Comparison of ENCODE assay signal across 9 mouse cellular contexts in genomic region chr6:127362966-127363752, GRCm38 (mm10).
A peak's percentile ranks its signal among the peaks of the same experiment; 100 is the strongest.
DNase-seq lines count a peak whose midpoint lies in the region; ATAC-seq and TF ChIP-seq lines count a peak whose summit lies in the region.
"Had no signal": no experiment of that assay in that cellular context is flagged by ENCODE, and none has a peak within 500 bp of the region (broad histone marks: within the 10 kb centered on the region; RNA-seq: fewer than 3 reads in every experiment).

No protein-coding gene starts in this region.

- H3K9me3 ChIP-seq in limb, embryonic 14.5 days (ENCODE audit: control insufficient read depth, low read length): no peaks in the 10 kb centered on the region

- H3K4me3 ChIP-seq in cerebellum, adult 2 months (replicated peaks; ENCODE audit: insufficient read depth, low read depth, low read length): no peak overlapping the region
- H3K4me3 ChIP-seq in limb, embryonic 14.5 days (replicated peaks; ENCODE audit: low read length): no peak overlapping the region

- H3K9ac ChIP-seq in limb, embryonic 14.5 days (ENCODE audit: low read depth, low read length, severe bottlenecking): peak overlapping the region; percentile 25; the same call in 1 of the 2 replicates

- TF ChIP-seq CTCF in cerebellum, adult 2 months (IDR thresholded peaks at IDR 0.05; ENCODE audit: borderline replicate concordance, insufficient read depth, low read depth, low read length): no peak

- peak; percentile 90 to 95 for DNase-seq in cerebellum, postnatal 10 days
- DNase-seq in cerebellum, adult 2 months: no peak
- DNase-seq in right cerebral cortex, postnatal 4 days: peak; percentile 31
- DNase-seq in right cerebral cortex, postnatal 36 days (ENCODE audit: low spot score in 2 of 2): no peak
- DNase-seq in limb, embryonic 14.5 days (ENCODE audit: low spot score): no peak
- peak; percentile 55 for DNase-seq in yolk sac, embryonic 10.5 days (ENCODE audit: low spot score)
- no peak for DNase-seq in spleen, postnatal 14 days (ENCODE audit: low spot score in 2 of 2)
- no peak for DNase-seq in adrenal gland, adult 2 months
- DNase-seq: cerebellum, adult 9-11 months had no signal

- WGBS in cerebellum, adult 2 months: 10% methylated on average over 8 of the region's 8 CpGs
- 21% methylated on average over 8 of the region's 8 CpGs for WGBS in limb, embryonic 14.5 days

- no peak for TF ChIP-seq POLR2A in cerebellum, adult 2 months (IDR thresholded peaks at IDR 0.05; ENCODE audit: borderline replicate concordance, insufficient read depth, low read length)
- TF ChIP-seq POLR2A in limb, embryonic 14.5 days (IDR thresholded peaks at IDR 0.05; ENCODE audit: borderline replicate concordance, extremely low read depth, insufficient read depth, insufficient read length): no peak

- no peak overlapping the region for H3K4me2 ChIP-seq in limb, embryonic 14.5 days (replicated peaks; ENCODE audit: low read depth, low read length, severe bottlenecking)

- H3K27ac ChIP-seq in cerebellum, adult 2 months (ENCODE audit: insufficient read depth, low read length): no peak overlapping the region
- no peak overlapping the region for H3K27ac ChIP-seq in limb, embryonic 14.5 days (replicated peaks; ENCODE audit: low read depth, low read length)

- no peaks in the 10 kb centered on the region for H3K27me3 ChIP-seq in cerebellum, adult 2 months (ENCODE audit: control insufficient read depth, insufficient read depth, low read length)
- H3K27me3 ChIP-seq in limb, embryonic 14.5 days (ENCODE audit: control insufficient read depth, insufficient read depth, low read length): no peaks in the 10 kb centered on the region

- no peaks in the 10 kb centered on the region for H3K4me1 ChIP-seq in cerebellum, adult 2 months (ENCODE audit: control insufficient read depth, insufficient read depth, low read length)
- H3K4me1 ChIP-seq in limb, embryonic 14.5 days (ENCODE audit: control insufficient read depth, insufficient read depth, low read length): 0 out of 2 replicates have a peak, but pooled peaks cover 4% of the 10 kb centered on the region

- peak; percentile 48; the same call in 1 of the 2 replicates for ATAC-seq in limb, embryonic 14.5 days (ENCODE audit: low FRiP score, low read depth)

- no peaks in the 10 kb centered on the region for H3K36me3 ChIP-seq in limb, embryonic 14.5 days (ENCODE audit: control insufficient read depth, insufficient read depth, low read length)

Comparison
In these comparisons a context has a peak if more than half of its experiments do, and no peak if none do; other contexts are left out.
1. DNase-seq: peak in cerebellum, postnatal 10 days (2 of 2), right cerebral cortex, postnatal 4 days (single experiment) and yolk sac, embryonic 10.5 days (single experiment); none in cerebellum, adult 2 months (0 of 2), right cerebral cortex, postnatal 36 days (0 of 2), limb, embryonic 14.5 days (single experiment), spleen, postnatal 14 days (0 of 2) and adrenal gland, adult 2 months (single experiment).